Mouse (Mus musculus): ENCODE measurements at regions not wholly inside any gene's neighbourhood (a gene's known extent, or its start where the extent isn't known, plus 50 kb on each side); places are given as distances from the start of the nearest gene placed in this dataset.
"Not testable (repeated sequence)": the region's sequence is repeated elsewhere in the genome, so short reads cannot be mapped to it uniquely, and the experiment has no call there.

- 67% methylated on average over 7 of the region's 7 CpGs for WGBS (ENCODE audit: insufficient replicate concordance)
- ATAC-seq = no peak
- Histone ChIP-seq H3K4me3 (no peak overlapping the region), H3K4me1 (no peaks in the 10 kb centered on the region), H3K9ac (no peak overlapping the region), H3K4me2 (no peak overlapping the region), H3K9me3 (replicated peaks) (no peaks in the 10 kb centered on the region), H3K27me3 (replicated peaks) (no peaks in the 10 kb centered on the region; the same call in 1 of the 2 replicates), H3K36me3 (no peaks in the 10 kb centered on the region), H3K27ac (no peak overlapping the region)
Measured at GRCm38 (mm10) chr12:113241373-113242193, 55.9 kb downstream of the Tmem121 start.

- no peak overlapping the region for H3K4me2 ChIP-seq
- 53% methylated on average over 3 of the region's 3 CpGs for WGBS (ENCODE audit: insufficient replicate concordance)
- H3K36me3 ChIP-seq = no peaks in the 10 kb centered on the region
- H3K27me3 ChIP-seq (replicated peaks) = no peaks in the 10 kb centered on the region; the same call in 1 of the 2 replicates
- ATAC-seq = no peak
- H3K27ac ChIP-seq = no peak overlapping the region
- H3K4me3 ChIP-seq = no peak overlapping the region
- no peaks in the 10 kb centered on the region for H3K9me3 ChIP-seq (replicated peaks)
- no peaks in the 10 kb centered on the region for H3K4me1 ChIP-seq
- no peak overlapping the region for H3K9ac ChIP-seq
Measured at GRCm38 (mm10) chr12:113242194-113242510, 56.4 kb downstream of the Tmem121 start.

- no peaks in the 10 kb centered on the region for H3K36me3 ChIP-seq
- H3K4me3 ChIP-seq = no peak overlapping the region
- H3K27ac ChIP-seq = no peak overlapping the region
- H3K4me1 ChIP-seq = no peaks in the 10 kb centered on the region
- no peak for ATAC-seq
- no peak overlapping the region for H3K9ac ChIP-seq
- 74% methylated on average over 2 of the region's 2 CpGs for WGBS (ENCODE audit: insufficient replicate concordance)
- H3K9me3 ChIP-seq (replicated peaks) = no peaks in the 10 kb centered on the region
- H3K4me2 ChIP-seq = no peak overlapping the region
- H3K27me3 ChIP-seq (replicated peaks) = no peaks in the 10 kb centered on the region; the same call in 1 of the 2 replicates
Measured at GRCm38 (mm10) chr12:113244685-113245084, 59.0 kb downstream of the Tmem121 start.

- WGBS (ENCODE audit: insufficient replicate concordance) = 30% methylated on average over 2 of the region's 2 CpGs
- H3K36me3 ChIP-seq; H3K27me3 ChIP-seq (replicated peaks); H3K9me3 ChIP-seq (replicated peaks); ATAC-seq; H3K4me1 ChIP-seq; H3K9ac ChIP-seq; H3K27ac ChIP-seq; H3K4me2 ChIP-seq; H3K4me3 ChIP-seq: not testable (repeated sequence)
Measured at GRCm38 (mm10) chr12:113253446-113254424, 68.0 kb downstream of the Tmem121 start.

- no peak overlapping the region for H3K27ac ChIP-seq
- 78% methylated on average over 3 of the region's 3 CpGs for WGBS (ENCODE audit: insufficient replicate concordance)
Measured at GRCm38 (mm10) chr12:113255331-113255730, 69.6 kb downstream of the Tmem121 start.

GRCm38 (mm10) chr12:113256628-113257027, 70.9 kb downstream of the Tmem121 start:
- Histone ChIP-seq H3K27ac (no peak overlapping the region), H3K4me1 (no peaks in the 10 kb centered on the region), H3K4me2 (no peak overlapping the region), H3K27me3 (replicated peaks) (no peaks in the 10 kb centered on the region), H3K4me3 (no peak overlapping the region), H3K9ac (no peak overlapping the region), H3K9me3 (replicated peaks) (no peaks in the 10 kb centered on the region), H3K36me3 (no peaks in the 10 kb centered on the region)
- 47% methylated on average over 2 of the region's 2 CpGs for whole genome bisulfite sequencing (ENCODE audit: insufficient replicate concordance)
- ATAC-seq = no peak

More at GRCm38 (mm10) chr12:113255331-113255730, 69.6 kb downstream of the Tmem121 start:
- no peaks in the 10 kb centered on the region for H3K27me3 ChIP-seq (replicated peaks)
- no peaks in the 10 kb centered on the region for H3K36me3 ChIP-seq
- H3K4me3 ChIP-seq = no peak overlapping the region
- H3K4me1 ChIP-seq = no peaks in the 10 kb centered on the region
- H3K4me2 ChIP-seq = no peak overlapping the region
- no peak overlapping the region for H3K9ac ChIP-seq
- no peak for ATAC-seq
- H3K9me3 ChIP-seq (replicated peaks) = no peaks in the 10 kb centered on the region

- no peak overlapping the region for H3K9ac ChIP-seq
- H3K4me3 ChIP-seq = no peak overlapping the region
- 38% methylated on average over 2 of the region's 2 CpGs for WGBS (ENCODE audit: insufficient replicate concordance)
- no peaks in the 10 kb centered on the region for H3K27me3 ChIP-seq (replicated peaks)
- H3K36me3 ChIP-seq = no peaks in the 10 kb centered on the region
- no peak overlapping the region for H3K4me2 ChIP-seq
- no peak for ATAC-seq
- H3K27ac ChIP-seq = no peak overlapping the region
- no peaks in the 10 kb centered on the region for H3K9me3 ChIP-seq (replicated peaks)
- no peaks in the 10 kb centered on the region for H3K4me1 ChIP-seq
Measured at GRCm38 (mm10) chr12:113257243-113257642, 71.5 kb downstream of the Tmem121 start.

GRCm38 (mm10) chr12:113259476-113259875, 73.7 kb downstream of the Tmem121 start:
- Histone ChIP-seq H3K4me3 (no peak overlapping the region), H3K4me2 (no peak overlapping the region), H3K27me3 (replicated peaks) (no peaks in the 10 kb centered on the region), H3K9ac (no peak overlapping the region), H3K4me1 (no peaks in the 10 kb centered on the region), H3K9me3 (replicated peaks) (no peaks in the 10 kb centered on the region), H3K36me3 (no peaks in the 10 kb centered on the region), H3K27ac (no peak overlapping the region)
- WGBS (ENCODE audit: insufficient replicate concordance) = 81% methylated on average over 3 of the region's 3 CpGs
- no peak for ATAC-seq

- Histone ChIP-seq H3K27ac (no peak overlapping the region), H3K27me3 (replicated peaks) (no peaks in the 10 kb centered on the region), H3K9me3 (replicated peaks) (no peaks in the 10 kb centered on the region), H3K36me3 (no peaks in the 10 kb centered on the region), H3K4me2 (no peak overlapping the region), H3K9ac (no peak overlapping the region), H3K4me3 (no peak overlapping the region), H3K4me1 (no peaks in the 10 kb centered on the region)
- 59% methylated on average over 6 of the region's 6 CpGs for WGBS (ENCODE audit: insufficient replicate concordance)
- ATAC-seq = no peak
Measured at GRCm38 (mm10) chr12:113260304-113260703, 74.6 kb downstream of the Tmem121 start.

GRCm38 (mm10) chr12:113275934-113276333, 90.2 kb downstream of the Tmem121 start:
- H3K4me2 ChIP-seq = no peak overlapping the region
- peak; percentile 14 for ATAC-seq
- 56% methylated on average over 2 of the region's 2 CpGs for WGBS (ENCODE audit: insufficient replicate concordance)

GRCm38 (mm10) chr12:113276355-113276942, 90.7 kb downstream of the Tmem121 start:
- no peak overlapping the region for H3K4me3 ChIP-seq
- H3K36me3 ChIP-seq = no peaks in the 10 kb centered on the region
- 24% methylated on average over 1 of the region's 1 CpGs for WGBS (ENCODE audit: insufficient replicate concordance)
- peak; percentile 45 for ATAC-seq
- no peaks in the 10 kb centered on the region for H3K27me3 ChIP-seq (replicated peaks)
- no peaks in the 10 kb centered on the region for H3K4me1 ChIP-seq
- H3K4me2 ChIP-seq = no peak overlapping the region
- H3K9ac ChIP-seq = no peak overlapping the region
- H3K27ac ChIP-seq = no peak overlapping the region
- no peaks in the 10 kb centered on the region for H3K9me3 ChIP-seq (replicated peaks)

More at GRCm38 (mm10) chr12:113275934-113276333, 90.2 kb downstream of the Tmem121 start:
- no peak overlapping the region for H3K9ac ChIP-seq
- H3K27ac ChIP-seq = no peak overlapping the region
- no peaks in the 10 kb centered on the region for H3K27me3 ChIP-seq (replicated peaks)
- no peaks in the 10 kb centered on the region for H3K9me3 ChIP-seq (replicated peaks)
- no peaks in the 10 kb centered on the region for H3K36me3 ChIP-seq
- no peak overlapping the region for H3K4me3 ChIP-seq
- H3K4me1 ChIP-seq = no peaks in the 10 kb centered on the region

- no peak for ATAC-seq
- Histone ChIP-seq H3K27ac (no peak overlapping the region), H3K4me3 (no peak overlapping the region), H3K9ac (no peak overlapping the region), H3K4me1 (no peaks in the 10 kb centered on the region), H3K36me3 (no peaks in the 10 kb centered on the region), H3K4me2 (no peak overlapping the region), H3K9me3 (replicated peaks) (no peaks in the 10 kb centered on the region), H3K27me3 (replicated peaks) (no peaks in the 10 kb centered on the region)
- WGBS (ENCODE audit: insufficient replicate concordance) = 52% methylated on average over 5 of the region's 5 CpGs
Measured at GRCm38 (mm10) chr12:113277741-113278140, 92.0 kb downstream of the Tmem121 start.
